12 mouse cellular contexts compared by ENCODE assay signal in genomic region chr17:34126826-34127420, GRCm38 (mm10). TPM values are rescaled to one million over a fixed set of nuclear protein-coding genes. Genes with fewer than 3 reads are reported as not detected.
A peak's percentile ranks its signal among the peaks of the same experiment; 100 is the strongest.
DNase-seq lines count a peak whose midpoint lies in the region; ATAC-seq and TF ChIP-seq lines count a peak whose summit lies in the region.
"Had no signal": no experiment of that assay in that cellular context is flagged by ENCODE, and none has a peak within 500 bp of the region (broad histone marks: within the 10 kb centered on the region; RNA-seq: fewer than 3 reads in every experiment).

No protein-coding gene starts in this region.

- WGBS in thymus, adult 2 months = 79% methylated on average over 9 of the region's 9 CpGs
- 48% methylated on average over 9 of the region's 9 CpGs for WGBS in intestine, embryonic 14.5 days

- no peak for TF ChIP-seq CTCF in thymus, adult 2 months (IDR thresholded peaks at IDR 0.05; ENCODE audit: borderline replicate concordance, control insufficient read depth, extremely low read depth, insufficient read depth, low read length, poor library complexity)

- peaks cover 50% of the 10 kb centered on the region for H3K4me1 ChIP-seq in thymus, adult 2 months (replicated peaks; ENCODE audit: control insufficient read depth, insufficient read depth, low read length)
- peaks cover 41% of the 10 kb centered on the region; the same call in 1 of the 2 replicates for H3K4me1 ChIP-seq in intestine, embryonic 14.5 days (replicated peaks; ENCODE audit: control insufficient read depth, insufficient read depth, low read length)

- H3K36me3 ChIP-seq in thymus, adult 2 months (ENCODE audit: control insufficient read depth, insufficient read depth, low read length) = no peaks in the 10 kb centered on the region
- no peaks in the 10 kb centered on the region for H3K36me3 ChIP-seq in intestine, embryonic 14.5 days (ENCODE audit: control insufficient read depth, insufficient read depth, low read length)
- H3K36me3 ChIP-seq: heart, embryonic 15.5 days; hindbrain, embryonic 15.5 days had no signal

- DNase-seq in kidney, adult 8-10 months = peak; percentile 33 to 56
- DNase-seq in kidney, adult 18-20 months = no peak
- no peak for DNase-seq in thymus, adult 2 months
- no peak for DNase-seq in thymus, postnatal 14 days
- DNase-seq in intestine, embryonic 14.5 days (ENCODE audit: low spot score) = no peak
- DNase-seq in yolk sac, embryonic 10.5 days (ENCODE audit: low spot score) = peak; percentile 64
- no peak for DNase-seq in right cerebral cortex, postnatal 10 days (ENCODE audit: low spot score in 2 of 2)
- DNase-seq in urinary bladder, postnatal 4 days (ENCODE audit: low spot score in 2 of 2) = no peak
- DNase-seq: gastrocnemius, postnatal 10 days had no signal

- H3K9ac ChIP-seq in intestine, embryonic 14.5 days (ENCODE audit: low read length) = no peak overlapping the region
- H3K9ac ChIP-seq: heart, embryonic 15.5 days; hindbrain, embryonic 15.5 days; liver, embryonic 14.5 days had no signal

- no peak overlapping the region for H3K4me2 ChIP-seq in intestine, embryonic 14.5 days (ENCODE audit: low read length)
- H3K4me2 ChIP-seq: heart, embryonic 15.5 days; hindbrain, embryonic 15.5 days had no signal

- peak overlapping the region; percentile 39; the same call in 1 of the 2 replicates for H3K27ac ChIP-seq in thymus, adult 2 months (ENCODE audit: control insufficient read depth, insufficient read depth, low read length)
- peak overlapping the region; percentile 30 for H3K27ac ChIP-seq in intestine, embryonic 14.5 days (ENCODE audit: low read depth)
- H3K27ac ChIP-seq: heart, embryonic 15.5 days; hindbrain, embryonic 15.5 days; liver, embryonic 14.5 days had no signal

- no peaks in the 10 kb centered on the region for H3K9me3 ChIP-seq in intestine, embryonic 14.5 days (ENCODE audit: control insufficient read depth, low read length)
- H3K9me3 ChIP-seq: heart, embryonic 15.5 days; hindbrain, embryonic 15.5 days had no signal

- no peak for TF ChIP-seq POLR2A in thymus, adult 2 months (IDR thresholded peaks at IDR 0.05; ENCODE audit: control insufficient read depth, extremely low read depth, insufficient read depth, low read length, poor library complexity)

- H3K4me3 ChIP-seq in thymus, adult 2 months (ENCODE audit: control insufficient read depth, insufficient read depth, low read length) = no peak overlapping the region
- no peak overlapping the region for H3K4me3 ChIP-seq in intestine, embryonic 14.5 days (ENCODE audit: low read depth, low read length)
- H3K4me3 ChIP-seq: heart, embryonic 15.5 days; hindbrain, embryonic 15.5 days had no signal

- H3K27me3 ChIP-seq in thymus, adult 2 months (ENCODE audit: control insufficient read depth, insufficient read depth, low read length) = no peaks in the 10 kb centered on the region
- no peaks in the 10 kb centered on the region for H3K27me3 ChIP-seq in intestine, embryonic 14.5 days (replicated peaks; ENCODE audit: control insufficient read depth, insufficient read depth, low read length)
- H3K27me3 ChIP-seq: heart, embryonic 15.5 days; hindbrain, embryonic 15.5 days had no signal

- ATAC-seq in intestine, embryonic 14.5 days (replicated peaks; ENCODE audit: low FRiP score, low TSS enrichment, low read depth) = no peak

RNA-seq across cellular contexts. Expression of gene Brd2, which starts 4.5 kb away (rescaled TPM):
- 236 and 257 TPM in 2 replicates for polyA plus RNA-seq in thymus, adult 2 months (2012; rRNA removed)
- polyA plus RNA-seq in intestine, embryonic 14.5 days (2014; fragmentation: Nextera tagmentation; extraction: Ambion mirVana) = 124 and 144 TPM in 2 replicates

RNA-seq across cellular contexts. Expression of gene H2-DMa, which starts 7.6 kb away (rescaled TPM):
- 141 and 177 TPM in 2 replicates for polyA plus RNA-seq in thymus, adult 2 months (2012; rRNA removed)
- polyA plus RNA-seq in intestine, embryonic 14.5 days (2014; fragmentation: Nextera tagmentation; extraction: Ambion mirVana) = 11.0 and 13.5 TPM in 2 replicates

RNA-seq across cellular contexts. Expression of gene H2-DMb2, which starts 16.2 kb away (rescaled TPM):
- polyA plus RNA-seq in thymus, adult 2 months (2012; rRNA removed) = 119 and 123 TPM in 2 replicates
- 0.15 and 0.42 TPM in 2 replicates for polyA plus RNA-seq in intestine, embryonic 14.5 days (2014; fragmentation: Nextera tagmentation; extraction: Ambion mirVana)

RNA-seq across cellular contexts. Expression of gene H2-DMb1, which starts 25.9 kb away (rescaled TPM):
- polyA plus RNA-seq in thymus, adult 2 months (2012; rRNA removed) = 130 and 197 TPM in 2 replicates
- 1.7 and 1.8 TPM in 2 replicates for polyA plus RNA-seq in intestine, embryonic 14.5 days (2014; fragmentation: Nextera tagmentation; extraction: Ambion mirVana)

RNA-seq across cellular contexts. Expression of gene H2-Oa, which starts 34.8 kb away (rescaled TPM):
- polyA plus RNA-seq in thymus, adult 2 months (2012; rRNA removed) = 122 and 154 TPM in 2 replicates
- 0.75 and 1.1 TPM in 2 replicates for polyA plus RNA-seq in intestine, embryonic 14.5 days (2014; fragmentation: Nextera tagmentation; extraction: Ambion mirVana)

Comparison
In these comparisons a context has a peak if more than half of its experiments do, and no peak if none do; other contexts are left out.
1. DNase-seq: peak in kidney, adult 8-10 months (2 of 2) and yolk sac, embryonic 10.5 days (single experiment); none in kidney, adult 18-20 months (single experiment), thymus, adult 2 months (single experiment), thymus, postnatal 14 days (single experiment), intestine, embryonic 14.5 days (single experiment), right cerebral cortex, postnatal 10 days (0 of 2) and urinary bladder, postnatal 4 days (0 of 2).
2. RNA of gene H2-DMb2, which starts 16.2 kb away (polyA plus RNA-seq): 119 to 123 TPM in thymus, adult 2 months; 0.15 to 0.42 TPM in intestine, embryonic 14.5 days; every median in the first group is over 10 times any median in the second.